Mouse (Mus musculus): Measurements from ENCODE around the gene Hps3. TPM values are rescaled to one million over a fixed set of nuclear protein-coding genes. Genes with fewer than 3 reads are reported as not detected.
"Not testable (repeated sequence)": the region's sequence is repeated elsewhere in the genome, so short reads cannot be mapped to it uniquely, and the experiment has no call there.

Gene Hps3
- polyA plus RNA-seq, 1 experiment from 2014 or later: 14.3 TPM

- H3K4me3 ChIP-seq (replicated peaks; ENCODE audit: low read depth, low read length): no peak overlapping the region
- H3K36me3 ChIP-seq (ENCODE audit: control insufficient read depth, insufficient read depth, low read length): peaks cover 43% of the 10 kb centered on the region
- ATAC-seq (ENCODE audit: low FRiP score, low TSS enrichment) (peak; percentile 48; the same call in 1 of the 2 replicates), DNase-seq (no peak)
- H3K9ac ChIP-seq (replicated peaks; ENCODE audit: low read length): no peak overlapping the region
- H3K4me1 ChIP-seq (ENCODE audit: control insufficient read depth, insufficient read depth, low read length): no peaks in the 10 kb centered on the region
- WGBS: 100% methylated on average over 2 of the region's 2 CpGs
- H3K27me3 ChIP-seq (ENCODE audit: control insufficient read depth, insufficient read depth, low read length): no peaks in the 10 kb centered on the region
- H3K4me2 ChIP-seq (ENCODE audit: low read length): no peak overlapping the region
- H3K27ac ChIP-seq (replicated peaks; ENCODE audit: low read depth, low read length): no peak overlapping the region
- no peaks in the 10 kb centered on the region for H3K9me3 ChIP-seq (ENCODE audit: control insufficient read depth, low read length)
Measured at GRCm38 (mm10) chr3:20014454-20014853, 20.7 kb downstream of the Hps3 start.

DNA sequence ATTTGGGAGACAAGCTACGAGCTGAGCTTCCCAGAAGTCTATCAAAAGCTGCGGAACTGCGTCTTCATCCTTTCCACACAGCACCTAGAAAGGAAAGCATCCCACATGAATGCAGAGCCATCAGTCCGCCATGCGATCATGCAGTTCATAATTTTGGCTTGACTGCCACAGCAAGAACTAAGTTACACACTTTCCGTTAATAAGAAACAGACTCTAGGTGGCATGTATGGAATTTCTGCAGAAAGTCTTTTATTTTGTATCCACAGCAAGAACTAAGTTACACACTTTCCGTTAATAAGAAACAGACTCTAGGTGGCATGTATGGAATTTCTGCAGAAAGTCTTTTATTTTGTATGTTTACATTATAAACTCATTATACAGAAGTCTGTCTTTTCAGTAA, 24.2 kb downstream of the Hps3 start:
- peaks cover 30% of the 10 kb centered on the region for H3K36me3 ChIP-seq (ENCODE audit: control insufficient read depth, insufficient read depth, low read length)
- H3K27me3 ChIP-seq (ENCODE audit: control insufficient read depth, insufficient read depth, low read length); H3K9me3 ChIP-seq (ENCODE audit: control insufficient read depth, low read length); H3K9ac ChIP-seq (replicated peaks; ENCODE audit: low read length); DNase-seq; ATAC-seq (ENCODE audit: low FRiP score, low TSS enrichment); H3K4me3 ChIP-seq (replicated peaks; ENCODE audit: low read depth, low read length); H3K27ac ChIP-seq (replicated peaks; ENCODE audit: low read depth, low read length); H3K4me1 ChIP-seq (ENCODE audit: control insufficient read depth, insufficient read depth, low read length); H3K4me2 ChIP-seq (ENCODE audit: low read length): not testable (repeated sequence)
- WGBS: 96% methylated on average over 7 of the region's 7 CpGs

DNA sequence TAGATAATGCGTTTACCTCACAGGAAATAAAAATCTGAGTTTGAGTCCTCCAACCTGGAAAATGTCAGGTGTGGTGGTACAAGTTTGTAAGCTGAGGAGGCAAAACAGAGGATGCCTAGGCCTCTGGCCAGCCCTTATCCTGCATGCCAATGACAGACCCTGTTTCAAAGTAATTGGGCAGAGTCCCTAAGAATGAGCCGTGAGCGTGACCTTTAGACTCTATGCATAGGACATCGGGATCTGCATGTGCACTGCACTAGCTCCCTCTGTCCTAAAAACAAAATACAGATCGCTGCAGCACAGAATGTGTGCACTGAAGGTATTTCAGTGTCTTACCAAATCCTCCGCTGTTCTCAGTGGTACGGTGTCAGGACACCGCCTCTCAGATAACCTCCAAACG, 24.7 kb downstream of the Hps3 start:
- Histone ChIP-seq H3K9ac (replicated peaks; ENCODE audit: low read length) (no peak overlapping the region), H3K27me3 (ENCODE audit: control insufficient read depth, insufficient read depth, low read length) (no peaks in the 10 kb centered on the region), H3K4me2 (ENCODE audit: low read length) (no peak overlapping the region), H3K4me3 (replicated peaks; ENCODE audit: low read depth, low read length) (no peak overlapping the region), H3K9me3 (ENCODE audit: control insufficient read depth, low read length) (no peaks in the 10 kb centered on the region), H3K36me3 (ENCODE audit: control insufficient read depth, insufficient read depth, low read length) (peaks cover 26% of the 10 kb centered on the region), H3K4me1 (ENCODE audit: control insufficient read depth, insufficient read depth, low read length) (no peaks in the 10 kb centered on the region), H3K27ac (replicated peaks; ENCODE audit: low read depth, low read length) (no peak overlapping the region)
- WGBS: 93% methylated on average over 9 of the region's 9 CpGs
- DNase-seq (no peak), ATAC-seq (ENCODE audit: low FRiP score, low TSS enrichment) (no peak)

DNA sequence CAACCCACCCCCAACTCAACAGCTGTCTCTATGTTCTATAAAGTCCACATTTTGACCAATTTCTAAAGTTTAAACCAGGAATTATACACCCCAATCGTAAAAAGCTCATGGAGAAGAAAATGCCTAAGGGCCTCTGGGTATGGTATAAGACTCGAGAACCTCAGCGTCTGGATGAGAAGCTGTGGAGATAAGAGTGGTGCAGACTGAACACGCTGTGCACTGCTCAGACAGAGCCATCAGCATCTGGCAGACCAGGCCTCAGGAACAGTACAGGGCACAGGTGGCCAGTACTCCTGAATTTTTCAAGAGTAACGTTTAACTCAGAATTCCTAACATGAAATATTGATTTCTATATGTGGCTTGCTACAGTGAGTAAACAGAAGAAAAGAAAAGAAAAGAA, 27.4 kb downstream of the Hps3 start:
- H3K4me3 ChIP-seq (replicated peaks; ENCODE audit: low read depth, low read length): no peak overlapping the region
- 85% methylated on average over 5 of the region's 5 CpGs for WGBS
- peaks cover 25% of the 10 kb centered on the region for H3K36me3 ChIP-seq (ENCODE audit: control insufficient read depth, insufficient read depth, low read length)
- no peak overlapping the region for H3K9ac ChIP-seq (replicated peaks; ENCODE audit: low read length)
- H3K9me3 ChIP-seq (ENCODE audit: control insufficient read depth, low read length): no peaks in the 10 kb centered on the region
- no peaks in the 10 kb centered on the region for H3K4me1 ChIP-seq (ENCODE audit: control insufficient read depth, insufficient read depth, low read length)
- ATAC-seq (ENCODE audit: low FRiP score, low TSS enrichment) (no peak), DNase-seq (no peak)
- H3K4me2 ChIP-seq (ENCODE audit: low read length): no peak overlapping the region
- no peaks in the 10 kb centered on the region for H3K27me3 ChIP-seq (ENCODE audit: control insufficient read depth, insufficient read depth, low read length)
- no peak overlapping the region for H3K27ac ChIP-seq (replicated peaks; ENCODE audit: low read depth, low read length)

- H3K36me3 ChIP-seq (ENCODE audit: control insufficient read depth, insufficient read depth, low read length): peaks cover 21% of the 10 kb centered on the region
- DNase-seq (no peak), ATAC-seq (ENCODE audit: low FRiP score, low TSS enrichment) (no peak)
- 95% methylated on average over 4 of the region's 4 CpGs for WGBS
- no peaks in the 10 kb centered on the region for H3K27me3 ChIP-seq (ENCODE audit: control insufficient read depth, insufficient read depth, low read length)
- no peak overlapping the region for H3K9ac ChIP-seq (replicated peaks; ENCODE audit: low read length)
- no peak overlapping the region for H3K4me3 ChIP-seq (replicated peaks; ENCODE audit: low read depth, low read length)
- no peak overlapping the region for H3K4me2 ChIP-seq (ENCODE audit: low read length)
- no peaks in the 10 kb centered on the region for H3K9me3 ChIP-seq (ENCODE audit: control insufficient read depth, low read length)
- H3K27ac ChIP-seq (replicated peaks; ENCODE audit: low read depth, low read length): no peak overlapping the region
- no peaks in the 10 kb centered on the region for H3K4me1 ChIP-seq (ENCODE audit: control insufficient read depth, insufficient read depth, low read length)
Measured at GRCm38 (mm10) chr3:20007275-20007674, 27.8 kb downstream of the Hps3 start.

DNA sequence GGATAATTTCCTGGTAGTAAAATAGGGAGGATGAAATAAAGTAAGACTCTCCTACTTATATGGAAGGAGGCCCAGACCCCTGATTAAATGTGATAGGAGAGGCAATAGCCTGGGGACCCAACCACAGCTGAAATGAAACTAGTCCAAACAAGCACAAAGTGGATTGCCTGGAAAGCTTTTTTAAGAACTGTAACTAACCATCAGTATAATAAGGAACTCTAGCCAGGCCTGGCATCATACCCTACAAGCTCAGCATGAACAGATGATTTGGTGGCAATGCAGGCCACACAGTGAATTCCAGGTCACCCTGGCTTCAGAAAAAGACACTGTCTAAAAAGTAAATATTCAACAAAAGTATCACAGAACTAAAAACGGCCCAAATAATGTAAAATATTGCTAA, 29.5 kb downstream of the Hps3 start:
- peaks cover 21% of the 10 kb centered on the region for H3K36me3 ChIP-seq (ENCODE audit: control insufficient read depth, insufficient read depth, low read length)
- no peak for ATAC-seq (ENCODE audit: low FRiP score, low TSS enrichment)
- H3K4me1 ChIP-seq (ENCODE audit: control insufficient read depth, insufficient read depth, low read length): no peaks in the 10 kb centered on the region
- no peaks in the 10 kb centered on the region for H3K9me3 ChIP-seq (ENCODE audit: control insufficient read depth, low read length)
- no peak overlapping the region for H3K4me3 ChIP-seq (replicated peaks; ENCODE audit: low read depth, low read length)
- WGBS: 76% methylated on average over 1 of the region's 1 CpGs
- no peak for DNase-seq
- H3K4me2 ChIP-seq (ENCODE audit: low read length): no peak overlapping the region
- no peak overlapping the region for H3K27ac ChIP-seq (replicated peaks; ENCODE audit: low read depth, low read length)
- H3K27me3 ChIP-seq (ENCODE audit: control insufficient read depth, insufficient read depth, low read length): no peaks in the 10 kb centered on the region
- H3K9ac ChIP-seq (replicated peaks; ENCODE audit: low read length): no peak overlapping the region

GRCm38 (mm10) chr3:20004422-20004821, 30.7 kb downstream of the Hps3 start:
- no peaks in the 10 kb centered on the region for H3K9me3 ChIP-seq (ENCODE audit: control insufficient read depth, low read length)
- no peak overlapping the region for H3K4me2 ChIP-seq (ENCODE audit: low read length)
- H3K9ac ChIP-seq (replicated peaks; ENCODE audit: low read length): no peak overlapping the region
- H3K36me3 ChIP-seq (ENCODE audit: control insufficient read depth, insufficient read depth, low read length): peaks cover 16% of the 10 kb centered on the region
- no peaks in the 10 kb centered on the region for H3K27me3 ChIP-seq (ENCODE audit: control insufficient read depth, insufficient read depth, low read length)
- no peak overlapping the region for H3K4me3 ChIP-seq (replicated peaks; ENCODE audit: low read depth, low read length)
- no peaks in the 10 kb centered on the region for H3K4me1 ChIP-seq (ENCODE audit: control insufficient read depth, insufficient read depth, low read length)
- ATAC-seq (ENCODE audit: low FRiP score, low TSS enrichment): no peak
- 93% methylated on average over 8 of the region's 8 CpGs for WGBS
- H3K27ac ChIP-seq (replicated peaks; ENCODE audit: low read depth, low read length): no peak overlapping the region
- DNase-seq: no peak

DNA sequence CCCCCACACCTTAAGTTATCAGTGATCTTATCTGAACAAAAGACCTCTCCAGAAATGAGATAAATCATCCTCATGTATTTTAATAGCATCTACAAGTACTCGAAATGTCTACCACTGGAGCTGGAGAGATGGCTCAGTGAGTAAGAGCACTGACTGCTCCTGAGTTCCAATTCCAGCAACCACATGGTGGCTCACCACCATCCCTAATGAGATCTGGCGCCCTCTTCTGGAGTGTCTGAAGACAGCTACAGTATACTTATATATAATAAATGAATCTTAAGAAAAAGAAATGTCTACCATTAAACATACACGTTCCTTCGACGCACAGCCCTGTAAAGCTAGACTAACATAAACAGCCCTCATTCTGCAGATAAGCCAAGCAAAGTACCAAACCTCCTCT, 32.3 kb downstream of the Hps3 start:
- H3K36me3 ChIP-seq (ENCODE audit: control insufficient read depth, insufficient read depth, low read length): peaks cover 13% of the 10 kb centered on the region

GRCm38 (mm10) chr3:20000806-20001205, 34.3 kb downstream of the Hps3 start:
- Histone ChIP-seq H3K9me3 (ENCODE audit: control insufficient read depth, low read length) (no peaks in the 10 kb centered on the region), H3K9ac (replicated peaks; ENCODE audit: low read length) (no peak overlapping the region), H3K4me1 (ENCODE audit: control insufficient read depth, insufficient read depth, low read length) (no peaks in the 10 kb centered on the region), H3K4me2 (ENCODE audit: low read length) (no peak overlapping the region), H3K27ac (replicated peaks; ENCODE audit: low read depth, low read length) (no peak overlapping the region), H3K4me3 (replicated peaks; ENCODE audit: low read depth, low read length) (no peak overlapping the region), H3K27me3 (ENCODE audit: control insufficient read depth, insufficient read depth, low read length) (no peaks in the 10 kb centered on the region), H3K36me3 (ENCODE audit: control insufficient read depth, insufficient read depth, low read length) (peaks cover 21% of the 10 kb centered on the region)
- WGBS: 39% methylated on average over 4 of the region's 4 CpGs
- ATAC-seq (ENCODE audit: low FRiP score, low TSS enrichment) (no peak), DNase-seq (no peak)

More for the DNA sequence above, 32.3 kb downstream of the Hps3 start:
- no peaks in the 10 kb centered on the region for H3K27me3 ChIP-seq (ENCODE audit: control insufficient read depth, insufficient read depth, low read length)
- H3K4me3 ChIP-seq (replicated peaks; ENCODE audit: low read depth, low read length): no peak overlapping the region
- H3K4me2 ChIP-seq (ENCODE audit: low read length): no peak overlapping the region
- no peak overlapping the region for H3K9ac ChIP-seq (replicated peaks; ENCODE audit: low read length)
- H3K9me3 ChIP-seq (ENCODE audit: control insufficient read depth, low read length): no peaks in the 10 kb centered on the region
- no peaks in the 10 kb centered on the region for H3K4me1 ChIP-seq (ENCODE audit: control insufficient read depth, insufficient read depth, low read length)
- ATAC-seq (ENCODE audit: low FRiP score, low TSS enrichment): no peak
- 85% methylated on average over 5 of the region's 5 CpGs for WGBS
- peak; percentile 5 for DNase-seq
- no peak overlapping the region for H3K27ac ChIP-seq (replicated peaks; ENCODE audit: low read depth, low read length)

Measured in midbrain, embryonic 14.5 days (tissue).